Mouse (Mus musculus) hematopoietic stem cell, adult 5-6 weeks (primary cell): ENCODE measurements around the gene Slit1. TPM values are rescaled to one million over a fixed set of nuclear protein-coding genes. Genes with fewer than 3 reads are reported as not detected.

Source experiments
- ATAC-seq, 2 experiments: fragments of 125-278 bp in 1 of 2; replicated peaks in 1 of 2; 2 replicates each; pipeline ENCODE4 v1.8.0; 2016 to 2017; ENCODE audit warnings: inconsistent platforms in 2 of 2, mild to moderate bottlenecking in 2 of 2, moderate number of reproducible peaks in 2 of 2, low read depth in 1 of 2, moderate TSS enrichment in 1 of 2; ENCODE audit not compliant: low FRiP score in 2 of 2, poor library complexity in 2 of 2, severe bottlenecking in 2 of 2, insufficient read depth in 1 of 2, low TSS enrichment in 1 of 2
- total RNA-seq: library from RNA; stranded (forward); fragments of 172-1452, 232-1000 nt; gene quantifications from 2 replicates; pipeline ENCODE4 v1.2.3, GENCODE M21; 2017

The Slit1 gene
- total RNA-seq, 1 experiment from 2014 or later, result not detected

DNA sequence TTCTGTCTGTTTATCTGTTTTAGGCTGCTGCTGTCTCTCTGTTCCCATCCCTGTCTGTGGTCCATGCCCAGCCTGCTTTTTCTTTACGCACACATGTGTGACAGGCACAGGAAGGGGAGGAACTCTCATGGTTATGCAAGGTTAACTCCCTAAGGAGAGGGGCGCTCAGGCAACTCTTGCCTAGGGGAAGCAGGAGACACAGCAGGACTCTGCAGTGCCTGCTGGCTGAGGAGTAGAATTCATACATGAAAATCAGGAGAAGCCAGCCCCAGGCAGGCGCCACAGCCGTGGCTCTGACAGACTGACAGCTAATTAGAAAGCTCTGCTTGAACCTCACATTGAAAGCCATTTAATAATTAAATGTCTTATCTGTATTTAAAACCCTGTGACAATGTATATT is 70.6 kb downstream of the Slit1 start:
- no peak for ATAC-seq

GRCm38 (mm10) chr19:41670931-41671330 is 72.5 kb downstream of the Slit1 start:
- no peak for ATAC-seq

DNA sequence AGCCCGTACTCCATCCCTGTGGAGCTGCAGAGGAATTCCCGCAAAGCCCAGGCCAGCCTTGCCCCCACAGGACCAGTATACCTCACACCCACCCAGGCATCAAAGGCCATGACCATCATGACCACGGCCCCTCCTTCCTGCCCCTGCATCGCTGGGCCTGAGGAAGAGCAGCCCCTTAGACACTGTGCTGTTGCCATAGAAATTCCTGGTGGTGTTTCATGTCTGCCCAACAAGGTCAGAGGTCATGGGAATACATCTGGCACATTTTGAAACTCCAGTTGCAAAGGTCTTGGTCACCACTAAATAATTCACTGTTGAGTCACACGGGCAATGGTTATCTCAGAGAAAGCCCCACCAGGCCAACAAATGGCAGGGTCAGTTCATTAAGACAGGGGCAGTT is 73.0 kb downstream of the Slit1 start:
- no peak for ATAC-seq

GRCm38 (mm10) chr19:41669747-41670342 is 73.6 kb downstream of the Slit1 start:
- no peak for ATAC-seq

GRCm38 (mm10) chr19:41667591-41667990 is 75.9 kb downstream of the Slit1 start:
- no peak for ATAC-seq

DNA sequence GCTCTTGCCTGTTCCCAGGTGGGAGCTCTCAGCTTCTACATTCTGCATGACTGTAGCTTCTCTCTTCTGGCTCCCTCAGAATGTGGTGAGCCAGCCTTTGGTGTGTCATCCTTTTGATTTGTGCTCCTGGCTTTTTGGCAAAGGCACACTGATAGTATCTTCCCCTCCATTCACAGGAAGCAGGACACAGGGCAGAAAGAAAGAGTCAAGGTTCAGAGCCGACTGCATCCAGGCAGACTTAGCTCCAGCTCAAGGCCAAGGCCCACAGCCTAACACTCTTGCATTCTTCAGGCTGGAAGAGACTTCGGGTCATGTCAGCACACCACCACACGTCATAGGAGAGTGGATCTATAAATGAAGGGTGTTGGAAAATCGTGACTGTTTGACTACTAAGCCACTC is 77.5 kb downstream of the Slit1 start:
- no peak for ATAC-seq

DNA sequence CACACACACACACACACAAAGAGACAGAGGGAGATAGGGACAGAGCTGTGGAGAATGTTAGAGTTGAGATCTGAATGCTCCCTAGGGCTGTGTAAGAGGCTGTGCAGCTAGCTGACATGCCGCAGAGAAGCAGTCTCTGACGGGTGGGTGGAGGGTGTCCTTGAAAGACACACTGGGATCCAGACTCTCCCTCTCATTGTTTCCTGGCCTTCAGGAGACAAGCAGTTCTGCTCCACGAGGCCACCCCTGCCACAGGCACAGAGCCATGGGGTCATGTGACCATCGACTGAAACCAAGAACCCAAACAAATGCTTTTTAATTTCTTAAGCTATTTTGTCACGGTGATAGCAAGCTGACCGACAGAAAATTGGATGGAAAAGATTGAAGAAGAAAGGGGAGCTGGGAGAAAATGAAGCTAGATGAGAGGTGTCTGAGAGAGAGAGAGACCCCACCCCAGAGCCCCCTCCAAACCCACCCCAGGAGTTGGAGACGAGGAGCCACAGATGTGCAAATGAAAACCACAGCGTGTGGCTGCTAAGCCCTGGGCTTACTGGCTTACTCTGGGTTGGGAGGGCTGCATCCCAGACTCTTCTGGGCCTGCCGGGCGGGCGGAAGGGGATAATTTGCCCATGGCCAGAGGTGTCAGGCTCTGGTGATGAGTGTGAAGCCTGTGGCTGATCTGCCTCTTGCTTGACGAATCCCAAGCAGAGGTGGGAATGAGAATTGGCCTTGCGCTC is 79.8 kb downstream of the Slit1 start:
- ATAC-seq, result no peak

- no peak for ATAC-seq
Measured at GRCm38 (mm10) chr19:41661466-41661865, 82.0 kb downstream of the Slit1 start.

GRCm38 (mm10) chr19:41660999-41661374 is 82.5 kb downstream of the Slit1 start:
- ATAC-seq, result peak in 1 of 2 experiments; percentile 50; a peak in 1 of 4 replicates

DNA sequence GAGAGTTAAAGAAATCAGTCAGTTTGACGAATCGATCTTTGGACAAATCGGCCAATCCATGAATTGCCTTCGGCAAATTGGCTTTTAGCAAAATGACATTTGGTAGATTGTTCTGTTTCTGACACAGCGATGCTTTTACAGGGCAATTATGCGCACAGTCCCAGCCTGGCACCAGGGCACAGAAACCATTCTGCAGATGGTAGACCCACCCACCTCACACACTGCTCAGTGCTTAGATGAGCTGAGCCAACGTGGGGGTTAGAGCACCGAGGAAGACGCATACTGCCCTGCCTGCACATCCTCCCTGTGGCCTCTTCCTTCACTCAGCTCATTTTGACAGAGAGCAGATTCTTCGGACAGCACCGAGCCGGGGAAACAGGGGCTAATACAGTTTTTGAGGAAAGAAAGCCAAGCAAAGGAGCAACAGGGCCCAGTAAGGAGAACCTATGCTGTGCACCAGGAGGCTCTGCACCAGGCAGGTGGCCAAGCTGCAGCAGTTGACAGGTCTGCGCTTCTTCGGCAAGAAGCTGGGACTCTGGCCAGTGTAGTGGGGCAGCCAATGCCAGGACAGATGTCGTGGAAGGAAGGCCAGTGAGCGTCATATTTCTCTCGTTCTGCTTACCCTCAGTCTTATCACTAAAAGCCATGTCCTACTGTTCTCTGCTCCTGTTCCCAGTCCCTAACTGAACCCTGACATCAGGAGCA is 83.0 kb downstream of the Slit1 start:
- no peak for ATAC-seq

DNA sequence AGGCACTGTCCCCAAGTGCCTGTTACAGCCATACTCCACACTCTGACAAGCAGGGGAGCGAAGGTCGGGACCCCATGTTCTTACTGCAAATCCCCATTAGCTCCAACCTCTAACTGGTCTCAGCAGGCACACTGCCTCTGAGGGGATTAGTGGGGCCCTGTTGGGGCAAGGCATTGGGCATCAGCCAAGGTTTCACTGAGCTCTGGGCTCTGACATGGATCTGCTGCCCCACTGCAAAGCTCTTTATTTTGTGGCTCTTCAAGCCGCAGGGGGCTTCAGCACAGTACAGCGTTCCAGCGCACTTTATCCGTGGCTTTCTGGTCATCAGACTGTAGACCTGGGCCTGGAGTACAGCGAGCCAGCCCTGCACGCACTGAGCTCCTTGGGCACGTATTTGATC is 86.0 kb downstream of the Slit1 start:
- no peak for ATAC-seq

DNA sequence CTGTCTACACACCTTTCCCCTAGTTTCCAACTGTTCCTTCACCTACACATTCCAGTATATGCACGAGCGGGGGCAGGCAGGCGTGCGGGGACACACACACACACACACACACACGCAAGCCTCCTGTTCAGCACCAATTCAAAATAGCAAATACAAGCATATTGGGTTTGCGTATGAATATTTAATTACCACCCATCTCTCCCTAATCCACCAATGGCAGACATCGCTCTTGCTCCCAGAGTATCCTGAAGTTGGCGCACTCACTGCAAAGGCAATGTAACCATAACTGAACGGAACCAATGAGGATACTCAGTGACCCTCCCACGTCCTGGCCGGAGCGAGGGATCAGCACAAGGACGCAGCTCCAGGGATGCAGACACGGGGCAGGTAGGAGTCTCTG is 86.8 kb downstream of the Slit1 start:
- no peak for ATAC-seq

GRCm38 (mm10) chr19:41655970-41656369 is 87.5 kb downstream of the Slit1 start:
- ATAC-seq, result peak in 1 of 2 experiments; percentile 71; a peak in 2 of 4 replicates

DNA sequence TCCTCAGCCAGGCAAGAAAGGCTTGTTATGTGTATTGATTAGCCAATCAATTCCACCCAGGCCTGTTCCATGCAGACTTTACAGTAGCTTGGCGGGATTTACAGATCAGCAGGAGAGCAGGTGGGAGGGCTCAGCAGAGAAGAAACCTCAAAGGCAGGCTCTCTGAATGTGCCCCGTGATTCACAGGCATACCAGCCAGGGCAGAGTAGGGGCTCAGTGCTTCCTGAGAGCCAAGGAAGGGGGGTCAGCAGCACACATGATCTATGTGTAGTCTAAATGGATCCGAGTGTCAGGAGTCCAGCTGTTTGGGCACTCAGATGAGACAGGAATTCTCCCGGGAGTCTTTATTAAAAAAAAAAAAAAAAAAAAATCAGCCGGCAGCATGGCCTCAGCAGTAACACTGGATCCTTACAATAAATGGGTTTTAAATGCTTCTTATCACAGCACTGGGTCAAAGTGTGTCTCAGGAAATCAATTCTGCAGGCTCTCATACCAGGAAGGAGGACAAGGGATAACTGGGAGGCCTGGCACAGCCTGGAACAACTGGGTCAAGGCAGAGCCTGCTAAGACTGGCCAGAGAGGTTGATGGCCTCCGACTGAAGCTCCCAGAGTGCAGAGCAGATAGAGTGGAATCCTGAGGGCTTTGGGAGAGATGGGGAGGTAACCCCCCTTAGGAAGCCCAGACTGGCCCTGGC is 88.2 kb downstream of the Slit1 start:
- no peak for ATAC-seq

DNA sequence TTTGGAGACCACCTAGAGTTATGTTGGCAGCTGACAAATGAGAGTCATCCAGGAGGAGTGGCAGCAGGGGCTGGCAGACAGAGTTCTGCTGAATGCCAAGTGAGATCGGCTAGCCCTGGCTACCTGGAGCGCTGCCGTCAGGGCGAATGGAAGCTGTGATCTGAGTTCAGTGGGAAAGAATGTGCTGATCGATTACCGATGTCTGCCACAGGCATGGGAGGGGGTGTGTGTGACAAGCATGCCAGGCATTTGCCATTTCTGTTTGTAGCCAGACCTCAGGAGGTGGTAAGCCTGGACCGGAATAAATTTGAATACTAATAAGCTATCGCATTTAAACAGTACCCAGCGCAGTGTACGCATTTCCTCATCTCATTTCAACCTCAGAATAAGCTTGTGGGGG is 91.5 kb downstream of the Slit1 start:
- ATAC-seq, result no peak

GRCm38 (mm10) chr19:41649394-41649793 is 94.1 kb downstream of the Slit1 start:
- ATAC-seq, result no peak

DNA sequence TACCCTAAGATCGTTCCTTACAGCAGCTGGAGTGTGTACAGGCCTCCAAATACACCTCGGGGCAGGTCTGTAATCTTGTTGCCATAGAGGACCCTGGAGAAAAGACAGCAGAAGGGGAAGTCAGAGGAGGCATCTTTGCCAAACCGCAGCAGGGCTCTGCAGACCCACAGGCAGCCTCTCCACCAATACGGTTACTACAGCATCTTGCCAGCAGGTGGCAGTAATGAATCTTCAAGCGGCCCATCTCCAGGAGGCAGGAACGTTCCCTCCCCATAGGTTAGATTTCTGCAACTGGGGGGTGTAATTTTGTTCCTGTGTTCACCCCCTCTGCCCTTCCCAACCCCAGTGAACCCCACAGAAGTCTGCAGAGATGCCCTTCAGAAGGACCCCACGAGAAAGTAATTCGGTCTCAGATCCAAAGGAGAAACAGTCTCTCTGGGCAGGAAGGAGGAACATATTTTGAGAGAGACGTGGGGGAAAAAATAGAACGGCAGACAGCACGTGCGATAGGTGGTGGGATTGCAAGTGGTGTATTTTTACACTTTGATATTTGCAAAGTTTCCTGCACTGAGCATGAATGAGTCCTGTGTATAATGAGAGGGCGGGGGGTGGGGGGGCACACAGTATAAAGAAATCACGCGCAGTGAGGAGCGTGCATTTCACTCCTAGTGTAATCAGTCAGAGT is 96.4 kb downstream of the Slit1 start:
- ATAC-seq, result peak; percentile 90 to 92
